Mouse (Mus musculus) layer of hippocampus, adult 18-20 months (tissue): ENCODE measurements around the gene Sh2b2. TPM values are rescaled to one million over a fixed set of nuclear protein-coding genes. Genes with fewer than 3 reads are reported as not detected.

Experiments
- DNase-seq, 2 experiments: peaks; one replicate each; pipeline ENCODE4 v3.0.0; 2022; ENCODE audit warnings: low spot score in 2 of 2
- total RNA-seq, 2 experiments: library from RNA; stranded (reverse); gene quantifications; 2 replicates each; pipeline ENCODE4 v1.2.3; 2021

Sh2b2 gene
- total RNA-seq, 2 experiments from 2014 or later, result 6.5 to 7.7 TPM

DNA sequence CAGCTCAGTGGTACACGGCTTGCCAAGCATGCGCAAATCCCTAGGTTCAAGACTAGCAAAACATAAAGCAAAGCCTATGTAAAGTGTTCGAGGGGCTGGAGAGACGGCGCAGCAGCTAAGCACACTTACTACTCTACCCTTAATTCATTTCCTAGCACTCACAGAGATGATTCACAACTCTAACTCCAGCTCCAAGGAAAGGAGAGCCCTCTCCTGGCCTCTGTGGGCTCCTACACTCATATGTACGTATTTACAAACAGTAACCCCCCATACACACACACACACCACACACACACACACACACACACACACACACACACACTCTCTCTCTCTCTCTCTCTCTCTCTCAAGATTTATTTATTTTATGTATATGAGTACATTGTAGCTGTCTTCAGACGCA lies 62.6 kb downstream of the Sh2b2 start:
- DNase-seq, result no peak

- DNase-seq, result no peak
Measured at GRCm38 (mm10) chr5:136182830-136183229, 63.5 kb downstream of the Sh2b2 start.

DNA sequence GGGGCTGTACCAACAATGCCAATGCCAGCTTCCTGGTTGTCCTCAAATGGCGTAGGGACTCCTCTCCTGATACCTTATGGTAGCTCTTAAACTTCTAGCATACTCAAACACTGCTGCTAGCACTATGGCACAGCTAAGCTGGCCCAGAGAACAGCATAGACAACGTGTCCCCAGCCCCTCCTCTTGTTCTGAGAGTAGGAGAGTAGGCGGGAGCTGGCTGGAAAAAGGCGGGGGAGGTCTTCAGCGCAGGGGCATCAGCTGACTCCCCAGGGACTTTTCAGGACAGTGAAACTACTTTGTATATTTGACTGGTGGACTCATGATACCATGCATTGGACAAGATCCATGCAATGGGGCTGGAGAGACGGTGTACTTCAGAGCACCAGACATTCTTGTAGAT lies 64.3 kb downstream of the Sh2b2 start:
- peak; percentile 60 to 81 for DNase-seq

- peak; percentile 45 to 74 for DNase-seq
Measured at GRCm38 (mm10) chr5:136181197-136181596, 65.2 kb downstream of the Sh2b2 start.

GRCm38 (mm10) chr5:136179594-136179993 lies 66.8 kb downstream of the Sh2b2 start:
- no peak for DNase-seq

- DNase-seq, result peak in 1 of 2 experiments; percentile 73
Measured at GRCm38 (mm10) chr5:136173606-136174463, 72.5 kb downstream of the Sh2b2 start.

DNA sequence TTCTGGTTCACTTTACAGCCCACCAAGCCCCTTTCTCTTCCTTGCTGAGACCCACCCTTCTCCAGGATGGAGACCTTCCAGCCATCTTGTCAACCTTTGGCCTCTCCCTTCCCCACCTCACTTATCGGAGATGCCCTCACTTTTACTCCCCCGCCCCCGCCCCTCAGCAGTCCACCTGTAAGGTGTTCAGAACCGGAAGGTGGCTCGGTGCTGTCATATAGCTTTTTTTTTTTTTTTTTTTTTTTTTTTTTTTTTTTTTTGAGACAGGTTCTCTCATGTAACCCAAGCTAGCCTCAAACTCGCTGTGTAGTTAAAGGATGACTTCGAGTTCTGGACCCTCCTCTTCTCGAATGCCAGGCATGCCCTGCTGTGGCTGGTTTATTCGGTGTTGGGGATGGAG lies 73.4 kb downstream of the Sh2b2 start:
- DNase-seq, result no peak

- peak; percentile 43 to 44 for DNase-seq
Measured at GRCm38 (mm10) chr5:136171363-136172341, 74.7 kb downstream of the Sh2b2 start.

DNA sequence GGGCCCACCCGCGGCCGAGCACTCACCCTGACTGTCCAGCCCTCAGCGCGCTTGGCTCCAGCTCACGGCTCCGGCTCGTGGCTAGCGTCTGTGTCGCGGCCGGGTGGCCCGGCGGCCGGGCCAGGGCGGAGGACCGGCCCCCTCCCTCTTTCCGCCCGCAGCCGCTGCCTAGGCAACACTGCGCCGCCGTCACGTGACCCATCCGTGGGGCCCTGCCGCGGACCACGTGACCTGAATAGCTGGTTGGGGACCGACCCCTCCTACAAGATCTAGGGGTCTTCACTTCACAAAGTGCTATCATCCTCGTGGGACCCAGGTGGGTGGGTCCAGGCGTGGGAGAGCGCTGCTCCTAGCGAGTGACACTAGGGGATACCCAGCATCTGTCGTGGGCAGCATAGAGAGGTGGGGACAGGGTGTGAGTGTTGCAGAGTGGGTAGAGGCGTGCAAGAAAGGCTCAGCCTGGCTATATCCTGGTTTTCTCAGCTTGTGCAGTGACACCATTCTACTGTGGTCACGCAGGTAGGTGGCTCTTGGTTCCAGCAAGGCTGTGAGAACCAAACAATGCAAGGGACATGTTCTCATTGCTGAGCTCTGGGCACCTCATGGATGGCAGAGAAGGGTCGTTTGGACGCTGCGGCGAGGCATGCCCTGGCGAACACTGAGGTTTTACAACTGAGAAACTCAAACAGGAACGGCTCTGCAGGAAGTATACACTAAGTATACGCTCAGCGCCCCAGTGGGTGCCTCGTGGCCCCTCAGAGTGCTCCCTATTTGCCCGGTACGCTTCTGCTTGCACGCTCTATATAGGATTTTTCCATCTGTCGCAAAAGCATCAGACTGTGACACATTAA lies 75.6 kb downstream of the Sh2b2 start, which contains the start of gene Orai2:
TSS of gene Orai2 (minus strand) at position 202 of the 851 bp plus-strand sequence.
- DNase-seq, result peak; percentile 83 to 92

GRCm38 (mm10) chr5:136169626-136170511 lies 76.5 kb downstream of the Sh2b2 start:
- peak in 1 of 2 experiments; percentile 46 for DNase-seq

Other genes starting within 250 kb of the Sh2b2 start
- not detected for gene Upk3b, start 208.1 kb downstream of the Sh2b2 start, total RNA-seq
- under 1 TPM in 1 of 2 experiments, not detected in 1; 0.52 TPM for gene Upk3bl, start 192.1 kb downstream of the Sh2b2 start, total RNA-seq
- 1 to 10 TPM; 3.3 to 3.8 TPM for gene Rasa4, start 162.6 kb downstream of the Sh2b2 start, total RNA-seq
- 10 to 100 TPM; 77.4 to 79.3 TPM for gene Polr2j, start 129.9 kb downstream of the Sh2b2 start, total RNA-seq
- 10 to 100 TPM; 14.6 to 14.9 TPM for gene Lrwd1, start 110.5 kb downstream of the Sh2b2 start, total RNA-seq
- gene Alkbh4, start 110.4 kb downstream of the Sh2b2 start, total RNA-seq, result 10 to 100 TPM; 11.0 to 11.4 TPM
- 100 to 1,000 TPM; 121 to 132 TPM for gene Orai2, start 75.8 kb downstream of the Sh2b2 start, total RNA-seq
- 10 to 100 TPM; 38.4 to 45.9 TPM for gene Prkrip1, start 47.6 kb downstream of the Sh2b2 start, total RNA-seq